Mouse (Mus musculus): ENCODE measurements around the gene Ube2q2.

- no peak for TF ChIP-seq POLR2A (IDR thresholded peaks at IDR 0.05; ENCODE audit: insufficient read depth, low read depth, low read length)
- no peak for TF ChIP-seq CTCF (IDR thresholded peaks at IDR 0.05; ENCODE audit: insufficient read depth, low read depth, low read length)
Observed at GRCm38 (mm10) chr9:55195876-55196275, 47.2 kb downstream of the Ube2q2 start.

Measured in olfactory bulb, adult 2 months (tissue).